Mouse (Mus musculus) cerebellum, adult (tissue): ENCODE results near the gene G6pdx.

Source experiments
- ATAC-seq: cut with Nextera tagmentation; 2 replicates; pipeline ENCODE4 v1.9.2; 2017; ENCODE audit warnings: mild to moderate bottlenecking, moderate library complexity, mixed read lengths; ENCODE audit not compliant: insufficient number of reproducible peaks, low FRiP score, low TSS enrichment

Gene G6pdx

GRCm38 (mm10) chrX:74428826-74429276 is at the start of gene G6pdx:
G6pdx (minus strand) TSS chrX:74429194.
- peak; percentile 87 for ATAC-seq

GRCm38 (mm10) chrX:74452773-74453172 is 23.8 kb upstream of the G6pdx start:
- no peak for ATAC-seq

DNA sequence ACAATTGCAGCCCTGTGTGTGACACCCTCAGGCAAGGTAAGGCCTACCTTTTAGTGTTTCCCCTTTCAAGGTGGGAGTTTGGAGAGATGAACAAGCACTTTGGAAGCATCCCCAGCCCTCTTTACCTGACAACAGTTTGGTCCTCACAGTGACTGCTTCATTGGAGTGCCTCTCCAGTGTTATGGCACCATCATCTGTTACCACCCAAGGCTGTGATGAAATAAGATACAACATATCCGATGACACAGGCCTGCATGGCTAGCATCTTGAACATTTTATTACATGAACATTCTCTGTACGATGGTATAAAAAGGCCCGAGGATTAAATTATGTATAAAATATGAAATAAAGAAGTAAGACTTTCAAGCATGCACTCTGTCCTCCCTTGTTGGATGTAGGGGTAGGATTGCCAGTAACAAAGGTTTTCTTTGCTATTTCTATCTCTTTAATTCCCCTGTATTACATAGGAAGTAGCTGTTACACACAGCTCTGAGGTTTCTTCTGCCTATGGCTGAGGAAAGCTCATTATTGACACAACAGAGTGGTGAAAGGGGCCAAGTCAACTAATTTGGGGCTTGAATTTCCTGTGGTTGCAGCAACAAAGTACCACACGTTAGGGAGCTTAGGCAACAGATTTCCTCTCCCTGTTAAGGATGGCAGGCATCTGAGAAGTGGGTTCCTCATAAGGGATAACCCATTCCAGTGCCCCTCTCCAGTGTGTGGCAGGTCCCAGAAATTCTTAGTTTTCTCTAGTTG is 22.3 kb upstream of the G6pdx start:
- ATAC-seq: no peak

- ATAC-seq: peak; percentile 53
Measured at GRCm38 (mm10) chrX:74429290-74429821, 362 bp upstream of the G6pdx start.

- ATAC-seq: peak; percentile 9; the same call in 1 of the 2 replicates
Measured at GRCm38 (mm10) chrX:74428146-74428825, 708 bp downstream of the G6pdx start.

- no peak for ATAC-seq
Measured at GRCm38 (mm10) chrX:74427116-74427515, 1.9 kb downstream of the G6pdx start.

DNA sequence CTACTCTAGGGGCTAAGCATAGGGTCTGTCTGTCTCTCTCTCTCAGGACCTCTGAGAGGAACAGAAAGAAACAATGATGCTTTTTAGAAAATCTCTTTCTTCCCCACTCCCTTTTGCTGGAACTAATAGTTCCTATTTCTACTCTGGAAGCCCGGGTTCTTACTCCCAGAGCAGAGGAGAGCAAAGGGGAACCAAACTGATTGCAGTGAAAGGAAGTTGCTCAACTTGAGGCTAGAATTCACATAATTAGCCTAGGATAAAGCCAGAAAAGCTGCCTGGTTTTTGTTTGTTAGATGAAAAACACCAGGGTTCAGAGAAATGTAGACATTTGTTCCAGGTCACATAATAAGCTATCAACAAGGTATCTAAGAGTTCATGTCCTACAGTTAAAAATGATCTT is 2.7 kb downstream of the G6pdx start:
- no peak for ATAC-seq

DNA sequence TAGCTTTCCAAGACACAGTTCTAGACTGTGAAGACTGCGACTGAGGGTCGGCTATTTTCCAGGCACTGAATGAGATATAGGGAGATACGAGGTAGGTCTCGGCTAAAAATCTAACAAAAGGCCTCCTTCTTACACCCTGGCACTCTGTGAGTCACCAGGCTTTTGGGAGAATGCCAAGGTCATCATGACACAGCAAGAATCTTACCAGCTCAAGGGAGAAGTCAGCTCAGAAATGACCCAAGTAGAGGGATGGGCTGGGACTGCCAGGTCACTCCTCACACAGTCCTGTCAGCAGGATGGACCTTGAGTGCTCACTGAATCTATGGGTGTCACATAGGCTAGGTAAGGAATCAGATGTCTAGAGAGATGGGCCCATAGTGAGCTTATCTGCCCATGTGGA is 3.8 kb downstream of the G6pdx start:
- no peak for ATAC-seq

- ATAC-seq: no peak
Measured at GRCm38 (mm10) chrX:74424443-74424842, 4.6 kb downstream of the G6pdx start.

DNA sequence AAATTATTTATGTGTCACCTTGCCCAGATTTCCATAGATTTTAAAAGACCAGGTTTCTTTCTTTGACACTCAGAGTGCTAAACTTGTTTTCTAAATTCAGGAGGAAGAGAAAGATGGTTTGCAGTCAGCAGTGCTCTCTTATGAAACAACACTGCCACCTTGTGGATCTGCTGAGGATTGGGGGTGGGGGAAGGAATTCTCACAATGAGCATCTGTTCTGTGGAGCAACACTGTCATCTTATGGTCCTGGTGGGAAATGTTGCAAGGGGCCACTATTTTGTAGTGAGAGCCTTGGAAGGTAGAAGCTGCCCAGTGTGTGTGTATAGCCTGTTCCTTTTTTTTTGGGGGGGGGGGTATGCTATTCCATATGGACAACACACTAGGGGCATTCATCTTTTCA is 15.6 kb downstream of the G6pdx start:
- ATAC-seq: peak; percentile 80

DNA sequence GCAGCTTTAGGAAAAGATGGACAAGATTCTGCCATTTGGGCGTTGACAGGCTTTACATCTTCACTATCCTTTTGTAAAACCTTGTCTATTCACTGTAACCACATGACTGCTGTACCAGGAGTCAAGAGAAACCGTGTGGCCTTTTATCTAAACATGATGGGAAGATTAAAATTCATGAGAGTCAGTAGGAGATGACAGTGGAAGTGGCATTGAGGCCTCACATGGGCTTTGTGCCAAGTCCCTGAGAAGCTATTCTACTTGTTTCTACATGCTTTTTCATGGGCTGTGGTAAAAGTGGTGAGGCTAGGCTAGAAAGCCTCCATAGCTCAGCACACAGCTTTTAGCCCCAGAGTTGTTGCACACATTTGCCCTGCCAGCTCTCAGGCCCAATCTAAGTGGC is 20.7 kb downstream of the G6pdx start:
- ATAC-seq: no peak

DNA sequence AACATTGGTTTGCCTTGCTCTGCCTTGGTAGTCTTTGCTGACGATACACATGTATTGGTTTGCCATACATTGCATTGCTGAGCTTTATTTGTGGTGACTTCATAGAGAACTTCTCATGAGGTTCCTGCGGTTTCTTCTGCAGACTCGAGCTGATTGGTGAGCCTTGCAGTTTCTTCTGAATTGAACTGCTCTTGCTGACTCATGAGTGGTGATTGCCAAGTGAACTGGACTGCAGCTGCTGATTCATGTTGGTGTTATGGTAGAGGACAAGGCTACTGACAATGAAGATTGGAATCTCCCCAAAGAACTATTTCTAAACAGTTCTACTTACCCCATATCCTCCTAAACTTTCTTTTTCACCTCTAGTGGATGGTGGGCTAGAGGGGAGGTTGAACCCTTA is 28.9 kb downstream of the G6pdx start:
- no peak for ATAC-seq

- ATAC-seq: peak; percentile 100
Measured at GRCm38 (mm10) chrX:74392535-74393443, 36.2 kb downstream of the G6pdx start, which contains the start of the genes Fam3a and Ikbkg. Fam3a (minus strand) TSS chrX:74393272. Ikbkg (plus strand) TSS chrX:74393290.

DNA sequence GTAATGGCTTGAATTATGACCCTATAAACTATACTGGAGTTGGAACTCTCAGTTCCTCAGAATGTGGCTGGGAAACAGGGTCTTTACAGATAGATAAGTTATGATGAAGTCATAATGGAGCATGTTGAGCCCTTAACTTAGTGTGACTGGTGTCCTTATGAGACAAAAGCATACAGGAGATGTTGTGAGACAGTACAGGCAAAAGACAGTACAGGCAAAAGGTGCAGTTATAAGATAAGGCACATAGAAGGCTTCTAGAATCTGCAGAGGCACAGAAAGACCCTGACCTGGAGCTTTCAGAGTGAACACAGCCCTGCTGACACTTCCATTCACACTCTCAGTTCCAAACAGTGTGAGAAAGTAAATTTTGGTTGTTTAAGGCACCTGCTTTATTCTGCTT is 40.8 kb downstream of the G6pdx start:
- ATAC-seq: no peak

DNA sequence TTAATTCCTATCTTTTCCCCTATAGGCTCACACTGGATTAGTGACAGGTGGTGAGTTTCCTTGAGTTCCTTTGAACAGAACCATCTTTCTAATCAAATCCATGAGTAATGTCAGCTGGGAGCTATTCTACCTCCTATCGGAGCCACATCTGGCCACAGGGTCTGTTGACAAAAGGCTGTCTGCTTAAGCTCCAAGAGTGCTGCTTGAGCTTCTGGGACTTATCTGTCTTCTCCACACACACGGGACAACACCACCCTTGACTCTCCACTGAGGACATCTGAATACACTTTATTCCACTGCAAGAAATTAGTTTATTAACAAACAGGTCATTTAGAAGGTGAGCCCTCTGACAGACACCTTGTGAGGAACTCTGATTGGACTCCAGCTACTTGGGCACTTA is 44.5 kb downstream of the G6pdx start:
- no peak for ATAC-seq

GRCm38 (mm10) chrX:74372888-74373549 is 56.0 kb downstream of the G6pdx start, which contains the start of the genes Ubl4a and Slc10a3:
Ubl4a (minus strand) TSS chrX:74373218.
Slc10a3 (minus strand) TSS chrX:74373349.
- ATAC-seq: peak; percentile 79

DNA sequence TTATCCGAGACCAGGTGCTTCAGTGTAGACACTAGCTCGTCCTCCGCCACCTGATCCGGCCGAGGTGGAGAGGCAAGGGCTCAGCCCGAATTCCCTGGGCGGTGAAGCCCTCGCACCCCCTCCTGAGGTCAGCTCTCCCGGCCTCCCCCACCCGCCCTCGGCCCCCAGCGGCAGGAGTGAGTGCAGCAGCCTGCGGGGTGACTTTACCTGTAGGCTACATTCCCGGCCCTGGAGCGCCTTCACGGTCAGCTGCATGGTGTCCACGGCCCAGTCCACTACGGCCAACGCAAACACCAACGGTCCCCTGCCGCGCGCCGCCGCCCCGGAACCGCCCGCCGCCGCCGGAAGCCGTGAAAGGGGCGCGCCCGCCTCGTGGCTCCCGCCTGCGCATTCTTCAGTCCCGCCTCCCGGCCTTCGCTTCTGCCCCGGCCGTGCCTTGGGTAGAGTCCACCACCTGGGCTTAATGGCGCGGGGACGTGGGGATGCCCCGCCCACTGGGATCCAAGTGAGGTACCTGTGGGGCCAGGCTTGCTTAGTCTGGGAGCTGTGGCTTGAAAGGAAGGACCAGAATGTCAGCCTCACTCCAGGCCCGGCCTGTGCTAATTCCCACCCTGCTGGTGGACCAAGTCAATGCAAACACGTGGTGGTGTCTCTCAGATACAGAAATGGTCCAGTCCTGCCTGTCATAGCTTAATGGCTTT is 60.6 kb downstream of the G6pdx start:
- ATAC-seq: peak; percentile 59

DNA sequence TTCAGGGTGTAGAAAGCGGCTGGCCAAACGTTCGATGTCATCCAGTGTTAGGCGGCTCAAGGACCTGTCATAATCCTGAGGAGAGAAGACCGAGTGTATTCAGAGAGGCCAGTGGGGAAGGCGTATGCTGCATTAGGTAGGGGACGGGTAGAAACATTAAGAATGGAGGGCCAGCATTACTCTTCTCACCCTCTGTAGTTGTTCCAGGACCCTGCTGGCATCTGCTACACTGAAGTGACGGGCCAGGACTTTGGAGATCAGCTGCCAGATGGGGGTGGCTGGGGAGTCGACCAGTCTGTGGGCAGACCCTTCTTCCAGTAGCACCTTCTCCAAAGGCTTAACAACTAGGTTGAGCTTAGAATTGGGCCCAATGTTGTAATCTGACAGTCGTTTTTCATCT is 61.5 kb downstream of the G6pdx start:
- ATAC-seq: no peak
